Mouse (Mus musculus): ENCODE data around the gene Hinfp.

- TF ChIP-seq CTCF (IDR thresholded peaks at IDR 0.05; ENCODE audit: low read depth, low read length) (no peak), POLR2A (IDR thresholded peaks at IDR 0.05; ENCODE audit: extremely low read depth, insufficient read depth, low read length) (no peak)
Measured at GRCm38 (mm10) chr9:44332918-44333638, 27.6 kb upstream of the Hinfp start.
